Mouse (Mus musculus) embryonic fibroblast, embryonic 13.5 days (primary cell): ENCODE data around the gene Myh3.

ENCODE experiments used
- CTCF ChIP-seq: IDR thresholded peaks from 2 replicates; pipeline ENCODE4 v1.5.1; 2011; ENCODE audit warnings: mild to moderate bottlenecking, control low read depth, low read length, moderate library complexity, borderline replicate concordance; ENCODE audit not compliant: insufficient read depth
- POLR2A ChIP-seq: IDR thresholded peaks from 2 replicates; pipeline ENCODE4 v1.6.1; 2011; ENCODE audit warnings: low read depth, mild to moderate bottlenecking, control low read depth, low read length, moderate library complexity

- no peak for TF ChIP-seq CTCF
- no peak for TF ChIP-seq POLR2A
Measured at GRCm38 (mm10) chr11:67142047-67142446, 63.9 kb downstream of the Myh3 start.
